Mouse (Mus musculus) cortical plate, adult 2 months (tissue): ENCODE results near the gene Btbd16.

Source experiments
- CTCF ChIP-seq: fragments of 200-500 bp; IDR thresholded peaks from 2 replicates; pipeline ENCODE4 v1.5.1; 2011; ENCODE audit warnings: mild to moderate bottlenecking, control low read depth, low read length; ENCODE audit not compliant: insufficient read depth; ENCODE audit errors: extremely low read depth
- POLR2A ChIP-seq: fragments of 200-500 bp; IDR thresholded peaks from 2 replicates; pipeline ENCODE4 v1.6.1; 2011; ENCODE audit warnings: mild to moderate bottlenecking, low read length, control low read depth; ENCODE audit not compliant: insufficient read depth; ENCODE audit errors: extremely low read depth

GRCm38 (mm10) chr7:130819624-130820023 lies 45.8 kb downstream of the Btbd16 start:
- TF ChIP-seq POLR2A = no peak
- TF ChIP-seq CTCF = no peak
